Mouse (Mus musculus): ENCODE results near the gene Spata2.
A peak's percentile ranks its signal among the peaks of the same experiment; 100 is the strongest.

The Spata2 gene

DNA sequence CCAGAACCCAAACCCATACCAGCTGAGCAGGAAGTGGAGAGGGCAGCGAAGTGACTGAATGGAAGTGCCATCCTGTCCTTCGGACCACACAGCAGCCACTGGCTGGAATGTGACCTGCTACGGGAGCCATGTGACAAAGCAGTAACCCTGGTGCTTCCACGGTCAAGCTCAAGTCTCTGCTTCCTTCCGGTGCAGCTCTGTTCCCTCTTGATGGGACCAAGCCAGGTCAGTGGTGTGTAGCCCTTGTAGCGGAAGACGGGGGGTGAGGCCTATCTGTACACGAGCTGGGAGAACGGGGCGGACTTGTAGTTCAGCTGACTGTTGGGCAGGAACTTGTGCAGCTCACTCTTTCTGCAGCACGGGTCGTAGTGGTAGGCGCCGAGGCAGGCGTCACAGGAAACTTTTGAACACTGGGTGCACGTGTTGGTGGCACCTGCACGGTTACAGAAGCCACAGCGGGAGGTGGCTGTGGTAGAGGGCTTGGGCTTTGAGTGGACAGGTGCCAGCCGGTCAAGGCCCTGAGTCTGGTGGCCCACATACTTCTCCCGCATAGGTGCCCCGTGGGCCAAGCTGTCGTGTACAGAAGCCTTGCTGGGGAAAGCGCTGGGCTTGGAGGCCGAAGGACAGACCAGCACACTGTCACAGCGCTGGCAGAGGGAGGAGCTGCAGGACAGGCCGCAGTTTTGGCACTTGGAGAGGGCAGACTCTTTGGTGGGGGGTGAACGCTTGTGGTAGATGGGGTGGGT lies 9.4 kb downstream of the Spata2 start:
- DNase-seq (ENCODE audit: low spot score in 2 of 2), result peak; percentile 27 to 42

DNA sequence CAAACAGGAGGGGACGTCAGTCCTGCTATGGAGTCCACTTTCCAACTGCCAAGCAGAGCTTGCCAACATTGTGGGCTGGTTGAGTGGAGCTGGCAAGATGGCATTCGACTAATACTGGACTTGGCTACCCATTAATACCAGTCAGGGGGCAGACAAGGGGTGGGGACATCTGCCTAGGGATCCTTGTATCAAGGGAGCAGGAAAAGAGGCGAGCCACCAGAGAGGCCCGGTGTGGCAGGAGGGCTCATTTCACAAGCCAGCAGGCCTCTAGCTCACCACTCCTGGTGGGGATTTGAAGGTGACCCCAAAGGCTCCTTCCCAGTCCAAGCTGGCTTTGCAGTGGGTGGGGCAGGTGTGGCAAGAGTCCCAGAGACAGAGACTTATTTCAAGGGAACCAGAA lies 10.0 kb downstream of the Spata2 start:
- no peak for DNase-seq (ENCODE audit: low spot score in 2 of 2)

DNA sequence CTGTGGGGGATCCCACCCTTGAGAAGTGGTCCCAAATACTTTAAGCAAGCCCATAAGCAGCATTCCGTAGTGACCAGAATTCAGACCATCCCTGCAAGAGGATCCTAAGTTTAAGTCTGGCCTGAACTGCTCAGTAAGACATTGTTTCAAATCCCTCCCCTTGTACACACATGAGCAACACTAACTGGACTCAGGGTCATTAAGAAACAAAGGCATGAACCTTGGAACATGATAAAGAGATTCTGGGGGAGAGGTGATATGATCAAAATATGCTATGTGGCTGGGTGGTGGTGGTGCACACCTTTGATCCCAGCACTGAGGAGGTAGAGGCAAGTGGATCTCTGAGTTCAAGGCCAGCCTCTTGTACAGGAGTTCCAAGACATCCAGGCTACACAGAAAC lies 13.2 kb downstream of the Spata2 start:
- DNase-seq (ENCODE audit: low spot score in 2 of 2), result no peak

DNA sequence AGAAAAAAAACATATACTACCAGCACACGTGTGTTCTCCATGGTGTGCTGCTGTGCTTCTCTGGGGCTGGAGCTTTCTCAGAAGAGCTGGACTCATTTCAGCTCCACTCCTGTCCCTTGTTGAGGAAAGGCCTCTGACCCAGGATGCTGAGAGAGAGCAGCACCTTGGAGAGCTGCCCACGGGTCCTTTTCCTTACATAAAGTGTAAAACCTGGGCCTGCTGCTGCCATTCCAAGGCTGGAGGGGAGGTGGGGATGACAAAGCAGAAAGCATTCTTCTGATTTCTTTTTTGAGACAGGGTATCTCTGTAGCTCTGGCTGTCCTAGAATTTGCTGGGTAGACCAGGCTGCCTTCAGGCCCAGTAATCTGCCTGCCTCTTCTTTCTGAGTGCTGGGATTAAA lies 14.6 kb downstream of the Spata2 start:
- DNase-seq (ENCODE audit: low spot score in 2 of 2), result no peak

DNA sequence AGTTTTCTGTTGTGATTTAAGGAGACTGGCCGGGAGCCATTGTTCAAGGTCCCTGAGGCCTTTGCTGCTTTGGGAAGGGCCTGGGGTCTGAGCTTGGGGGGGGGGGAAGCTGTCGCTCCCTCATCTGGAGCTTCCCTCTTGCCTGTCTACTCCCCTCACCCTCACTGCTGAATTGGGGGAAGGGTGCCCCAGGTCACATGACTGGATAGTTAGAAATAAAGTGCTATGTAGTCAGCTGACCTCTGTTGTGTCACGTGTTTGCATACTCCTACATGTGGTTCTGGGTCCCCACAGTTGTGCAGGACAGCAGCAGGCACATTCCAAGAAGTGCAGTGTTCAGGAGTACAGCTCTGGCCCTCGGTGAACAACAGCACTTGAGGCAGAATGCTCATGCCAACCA lies 15.9 kb downstream of the Spata2 start:
- no peak for DNase-seq (ENCODE audit: low spot score in 2 of 2)

DNA sequence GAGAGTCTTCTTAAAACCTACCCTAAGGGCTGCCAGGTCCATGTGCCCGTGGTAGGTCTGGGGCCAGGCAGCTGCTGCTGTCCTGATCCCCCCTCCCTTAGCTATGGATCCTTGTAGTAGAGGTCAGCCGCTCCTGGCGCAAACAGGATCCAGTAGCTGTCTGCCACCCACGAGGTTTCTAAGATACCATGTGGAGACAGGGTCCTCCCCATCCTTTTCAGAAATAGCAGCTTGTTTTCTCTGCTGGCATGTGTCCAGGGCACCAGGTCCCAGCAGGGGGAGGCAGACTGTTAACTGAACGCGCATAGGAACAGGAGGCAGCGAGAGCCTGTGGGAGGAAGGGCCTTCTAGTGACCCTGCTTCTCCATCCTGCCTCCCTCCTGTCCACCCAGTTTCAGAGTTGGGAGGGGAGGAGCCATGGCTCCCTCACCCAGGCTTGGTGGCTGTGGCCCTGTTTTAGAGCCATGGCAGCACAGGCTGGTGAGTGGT lies 16.4 kb downstream of the Spata2 start:
- peak in 1 of 2 experiments; percentile 12 for DNase-seq (ENCODE audit: low spot score in 2 of 2)

DNA sequence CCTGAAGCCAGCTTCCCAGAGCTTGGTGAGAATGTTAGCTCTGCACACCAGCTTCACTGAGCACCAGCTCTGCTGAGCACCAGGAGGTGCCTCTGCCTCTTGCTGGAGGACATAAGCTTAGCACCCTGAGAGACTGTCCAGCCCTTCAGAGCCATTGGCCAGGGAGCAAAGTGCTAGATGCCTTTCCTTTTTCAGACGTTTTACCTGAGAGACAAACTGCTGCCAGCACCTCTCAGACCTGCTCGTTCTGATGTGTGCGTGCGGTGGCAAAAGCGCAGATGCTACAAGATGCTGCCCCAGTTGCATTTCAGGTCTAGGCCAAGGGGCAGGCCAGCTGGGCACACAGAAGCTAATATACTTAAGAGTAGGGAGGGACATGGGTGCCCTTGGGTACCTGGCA lies 17.1 kb downstream of the Spata2 start:
- DNase-seq (ENCODE audit: low spot score in 2 of 2), result no peak

DNA sequence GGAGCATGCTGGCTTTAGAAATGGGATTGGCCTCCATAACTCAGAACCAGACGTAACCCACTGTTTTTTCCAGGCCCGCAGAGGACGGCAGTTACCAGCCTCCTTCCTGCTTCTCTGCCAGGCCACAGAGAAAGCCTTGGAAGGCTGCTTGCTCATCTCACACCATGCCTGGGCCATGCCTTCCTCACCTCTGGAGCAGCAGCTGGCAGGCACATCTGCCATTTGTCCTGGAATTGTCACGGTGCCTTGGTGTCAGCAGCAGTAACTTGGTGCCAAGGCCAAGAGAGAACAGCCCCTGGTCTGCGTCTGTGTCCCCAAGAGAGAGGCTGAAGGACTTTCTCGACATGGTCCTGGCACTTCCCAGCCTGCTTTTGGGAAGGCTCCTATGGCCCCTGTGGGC lies 18.5 kb downstream of the Spata2 start:
- no peak for DNase-seq (ENCODE audit: low spot score in 2 of 2)

DNA sequence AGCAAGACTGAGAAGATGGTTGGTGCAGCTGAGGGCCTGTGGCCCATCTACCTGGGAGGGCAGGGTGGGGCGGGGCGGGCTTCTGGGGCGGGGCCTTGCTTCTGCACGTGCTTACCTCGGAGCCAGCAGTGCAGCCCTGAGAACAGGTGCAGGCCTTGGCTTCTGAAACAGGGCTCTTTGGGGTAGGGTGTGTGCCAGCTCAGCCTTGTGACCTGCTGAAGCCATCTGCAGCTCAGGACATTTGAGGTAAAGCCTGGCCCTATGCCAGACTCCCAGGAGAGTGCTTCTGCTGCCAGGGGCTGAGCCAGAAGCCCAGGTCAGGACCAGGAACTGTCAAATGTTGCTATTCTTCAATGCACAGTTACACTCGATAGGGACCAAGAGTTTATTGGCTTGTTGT lies 21.1 kb downstream of the Spata2 start:
- DNase-seq (ENCODE audit: low spot score in 2 of 2), result no peak

DNA sequence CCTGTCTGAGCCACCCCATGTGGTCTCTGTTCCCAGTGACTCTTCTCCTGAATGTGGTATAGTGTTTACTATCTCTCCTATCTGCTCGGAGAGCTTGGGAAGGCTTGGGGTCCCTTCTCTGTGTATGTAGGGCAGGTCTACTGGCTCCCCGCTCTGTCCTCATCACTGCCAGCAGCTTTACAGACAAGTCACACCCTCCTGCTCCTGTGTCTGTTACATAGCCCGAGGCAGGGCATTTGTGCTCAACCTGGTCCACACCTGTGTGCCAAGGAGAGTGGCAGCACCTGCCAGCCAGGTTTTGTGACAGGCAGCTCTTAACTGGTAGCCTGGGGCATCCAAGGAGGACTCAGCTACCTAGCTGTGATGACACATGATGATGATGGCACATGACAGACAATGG lies 22.1 kb downstream of the Spata2 start:
- no peak for DNase-seq (ENCODE audit: low spot score in 2 of 2)

DNA sequence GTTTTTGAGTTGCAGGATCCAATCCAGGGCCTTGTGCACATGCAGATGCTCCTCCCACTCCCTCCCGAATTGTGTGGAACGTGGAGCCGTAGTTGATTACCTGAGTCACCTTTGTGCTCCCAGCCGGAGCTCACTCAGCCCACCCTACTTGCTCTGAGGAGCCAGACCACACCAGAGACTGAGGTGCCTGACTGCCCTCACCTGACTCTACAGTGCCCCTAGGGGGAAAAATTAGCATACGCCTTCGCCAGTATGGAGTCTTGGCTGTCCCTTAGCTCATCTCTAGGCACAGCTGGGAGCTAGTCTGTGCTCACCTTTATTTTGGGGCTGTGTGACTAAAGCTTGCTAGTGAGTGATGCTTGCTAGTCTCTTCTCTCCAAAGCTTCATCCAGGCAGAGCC lies 24.2 kb downstream of the Spata2 start:
- no peak for DNase-seq (ENCODE audit: low spot score in 2 of 2)

DNA sequence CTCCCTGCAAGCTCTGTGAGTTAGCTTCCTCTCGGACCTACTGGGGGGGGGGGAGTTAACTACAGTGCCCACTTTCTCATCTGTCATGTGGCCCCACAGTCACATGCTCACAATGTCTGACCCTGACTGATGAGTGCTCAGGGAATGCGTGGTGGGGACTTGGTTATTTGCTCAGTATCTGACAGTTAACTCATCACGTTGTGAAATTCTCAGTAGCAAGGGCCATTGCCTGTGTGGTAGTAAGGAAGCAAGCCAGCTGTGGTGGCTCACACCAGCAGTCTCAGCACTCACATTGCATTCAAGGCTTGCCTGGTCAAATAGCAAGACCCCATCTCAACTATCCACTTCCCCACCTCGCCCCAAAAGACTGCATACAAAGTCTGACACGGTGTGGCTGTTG lies 25.5 kb downstream of the Spata2 start:
- DNase-seq (ENCODE audit: low spot score in 2 of 2), result no peak

DNA sequence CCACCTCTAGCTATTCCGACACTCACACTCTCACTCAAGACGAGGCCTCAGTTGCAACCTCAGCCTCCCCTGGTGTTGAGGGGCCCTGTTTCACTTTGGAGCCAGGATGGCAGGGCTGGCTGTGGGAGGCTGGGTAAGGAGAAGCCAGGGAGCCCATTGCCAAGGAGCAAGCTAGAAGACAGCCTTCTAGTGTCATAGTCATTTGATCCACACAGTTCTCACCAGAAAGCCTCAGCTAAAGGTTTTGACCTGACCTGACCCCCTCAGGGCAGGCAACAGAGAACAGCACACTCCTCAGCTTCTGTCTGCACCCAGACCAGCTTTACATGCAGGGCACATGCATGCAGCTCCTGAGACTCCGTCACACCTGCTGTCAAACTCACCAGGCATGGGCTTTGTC lies 26.7 kb downstream of the Spata2 start:
- no peak for DNase-seq (ENCODE audit: low spot score in 2 of 2)

DNA sequence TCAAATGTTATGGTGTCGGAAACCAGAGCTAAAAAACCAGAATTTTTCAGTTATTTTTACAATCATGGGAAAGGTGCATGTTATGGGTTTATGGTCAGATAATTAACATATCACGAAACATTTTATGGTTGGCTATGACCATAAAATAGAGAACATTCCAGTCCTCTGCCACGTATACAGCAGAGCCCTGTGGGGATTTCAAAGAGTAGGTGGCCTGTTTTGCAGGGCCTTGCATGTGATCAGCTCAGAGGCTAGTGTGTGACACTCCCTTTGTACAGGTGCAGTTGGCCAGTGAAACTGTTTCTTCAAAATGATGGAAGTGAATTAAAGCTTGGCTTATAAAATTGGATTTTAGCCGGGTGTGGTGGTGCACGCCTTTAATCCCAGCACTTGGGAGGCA lies 28.9 kb downstream of the Spata2 start:
- DNase-seq (ENCODE audit: low spot score in 2 of 2), result no peak

DNA sequence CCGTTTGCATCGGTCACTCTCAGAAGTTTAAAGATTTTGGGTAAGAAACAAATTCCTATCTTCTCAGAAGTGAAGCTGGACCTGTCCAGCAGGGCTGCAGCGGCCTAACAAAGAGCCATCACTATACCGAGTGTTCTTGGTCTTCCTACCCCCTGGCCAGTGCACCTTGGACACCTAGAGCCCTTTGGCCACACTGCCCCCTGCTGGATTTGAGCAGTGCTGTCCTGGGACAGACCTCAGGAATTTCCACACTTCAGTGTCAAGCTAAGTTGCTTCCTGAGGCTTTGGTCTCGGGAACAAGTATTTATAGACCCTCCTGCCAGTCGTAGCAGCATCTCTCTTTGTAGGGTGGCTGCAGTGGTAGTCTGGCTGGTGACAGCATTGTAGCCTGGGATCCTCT lies 29.7 kb downstream of the Spata2 start:
- peak; percentile 37 to 48 for DNase-seq (ENCODE audit: low spot score in 2 of 2)

DNA sequence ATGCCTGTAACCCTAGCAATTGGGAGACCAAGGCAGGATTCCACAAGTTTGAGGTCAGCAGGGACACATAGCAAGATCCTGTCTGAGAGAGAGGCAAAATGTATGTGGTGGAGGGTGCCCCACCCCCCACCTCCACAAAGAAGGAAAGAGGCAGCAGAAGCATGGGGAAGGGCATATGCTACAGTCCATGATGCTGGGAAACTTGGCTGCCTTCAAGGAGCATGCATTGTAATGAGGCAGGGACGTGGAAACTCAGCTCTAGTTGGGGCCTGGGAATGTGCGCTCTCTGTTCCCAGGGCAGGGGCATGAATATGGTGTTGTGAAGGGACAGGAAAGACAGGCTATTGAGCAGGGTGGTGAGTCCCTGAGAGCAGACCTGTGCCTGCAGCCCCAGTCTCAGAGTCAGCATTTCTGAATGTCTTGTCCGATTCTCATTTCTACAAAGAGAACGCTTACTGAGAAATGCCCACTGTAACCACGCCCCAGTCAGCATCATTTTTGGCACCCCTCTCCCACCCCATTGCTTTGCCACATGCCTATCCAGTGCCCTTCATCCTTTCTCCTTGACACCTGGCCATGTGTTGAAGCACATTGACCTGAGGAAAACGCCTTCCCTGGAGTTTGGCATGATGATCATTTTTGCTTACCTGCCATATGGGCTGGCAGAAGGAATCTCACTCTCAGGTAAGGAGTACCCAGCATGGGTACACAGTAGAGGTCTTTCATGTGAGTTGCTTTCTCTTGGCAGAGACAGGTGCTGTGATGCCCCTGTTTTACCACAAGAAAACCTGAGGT lies 33.4 kb downstream of the Spata2 start:
- no peak for DNase-seq (ENCODE audit: low spot score in 2 of 2)

DNA sequence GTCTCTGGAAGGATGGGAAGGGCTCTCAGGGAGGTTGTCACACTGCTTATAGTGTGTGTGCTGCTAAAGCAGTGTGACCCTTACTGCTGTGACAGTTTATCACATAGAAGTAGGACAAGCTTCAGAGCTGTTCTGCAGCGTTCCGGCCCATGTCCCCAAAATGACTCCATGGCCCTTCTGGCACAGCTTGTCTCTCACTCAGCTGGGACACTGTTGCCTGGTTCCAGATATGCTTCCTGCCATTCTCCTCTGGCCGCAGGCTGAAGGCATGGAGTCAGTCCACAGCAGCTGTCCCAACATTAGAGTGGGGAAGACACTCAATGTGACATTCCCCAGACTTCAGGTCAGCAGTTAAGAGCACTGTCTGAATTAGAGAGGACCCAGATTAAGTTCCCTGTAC lies 34.1 kb downstream of the Spata2 start:
- no peak for DNase-seq (ENCODE audit: low spot score in 2 of 2)

DNA sequence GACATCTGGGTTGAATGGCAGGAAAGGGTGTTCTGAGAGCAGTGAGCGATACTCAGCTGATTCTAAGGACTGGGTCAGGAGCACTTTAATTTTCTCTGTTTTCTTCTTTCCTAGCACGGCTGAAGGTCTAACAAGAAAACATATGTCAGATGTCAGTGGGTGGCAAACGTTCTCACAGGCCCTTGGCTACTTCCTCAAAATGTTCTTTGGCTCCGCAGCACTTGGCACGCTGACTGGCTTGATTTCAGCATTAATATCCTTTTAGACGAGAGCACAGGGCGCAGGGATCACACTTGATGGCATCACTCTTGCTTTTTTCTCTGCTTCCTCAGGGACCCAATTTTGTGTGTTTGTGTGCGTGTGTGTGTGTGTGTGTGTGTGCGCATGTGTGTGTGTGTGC lies 35.5 kb downstream of the Spata2 start:
- no peak for DNase-seq (ENCODE audit: low spot score in 2 of 2)

DNA sequence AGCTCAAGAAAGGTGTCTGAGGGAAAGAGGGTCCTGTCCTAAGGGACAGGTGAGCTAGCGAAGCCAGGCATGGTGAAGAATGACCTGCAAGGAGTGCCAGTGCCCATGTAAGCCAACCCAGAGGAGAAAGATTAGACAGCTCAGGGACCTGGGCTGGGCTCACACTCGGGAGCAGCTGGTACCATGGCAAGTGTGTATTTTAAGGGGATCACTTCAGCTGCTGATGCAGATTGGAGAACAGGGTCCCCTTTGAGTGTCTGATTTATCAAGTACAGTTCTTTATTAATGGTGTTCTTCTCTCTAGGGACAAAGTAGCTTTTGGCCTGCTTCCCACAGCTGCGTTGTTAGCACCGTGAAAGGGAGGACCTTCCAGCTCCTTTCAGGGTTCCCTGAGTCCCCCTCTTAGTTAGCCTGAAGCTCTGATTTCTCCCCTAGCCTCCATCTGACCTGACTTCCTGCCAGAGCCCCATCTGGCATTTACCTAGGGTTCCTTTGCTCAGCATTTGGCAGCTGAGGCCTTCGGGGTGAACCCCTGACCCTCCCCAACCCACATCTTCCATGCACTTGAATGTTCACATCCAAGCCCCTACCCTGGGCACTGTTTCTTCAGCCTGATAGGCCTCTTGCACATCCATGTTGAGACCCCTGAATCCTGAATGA lies 36.2 kb downstream of the Spata2 start:
- no peak for DNase-seq (ENCODE audit: low spot score in 2 of 2)

DNA sequence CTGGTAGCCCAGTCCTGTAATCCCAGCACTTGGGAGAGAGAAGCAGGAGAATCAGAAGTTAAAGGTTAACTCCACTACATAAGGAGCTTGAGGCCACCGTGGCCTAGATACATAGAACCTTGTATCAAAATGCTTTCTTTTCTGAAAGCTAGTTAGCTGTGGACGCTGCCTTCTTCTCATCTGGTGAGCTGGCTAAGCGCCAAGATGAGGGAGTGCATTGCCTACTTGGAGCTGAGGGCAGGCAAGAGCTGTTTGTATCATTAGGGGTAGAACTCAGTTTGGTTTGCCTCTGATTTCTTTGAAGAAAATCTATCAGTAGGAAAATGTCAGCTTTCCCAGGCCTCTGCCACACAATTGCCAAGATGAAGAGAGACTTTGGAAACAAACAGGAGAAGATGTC lies 38.9 kb downstream of the Spata2 start:
- no peak for DNase-seq (ENCODE audit: low spot score in 2 of 2)

DNA sequence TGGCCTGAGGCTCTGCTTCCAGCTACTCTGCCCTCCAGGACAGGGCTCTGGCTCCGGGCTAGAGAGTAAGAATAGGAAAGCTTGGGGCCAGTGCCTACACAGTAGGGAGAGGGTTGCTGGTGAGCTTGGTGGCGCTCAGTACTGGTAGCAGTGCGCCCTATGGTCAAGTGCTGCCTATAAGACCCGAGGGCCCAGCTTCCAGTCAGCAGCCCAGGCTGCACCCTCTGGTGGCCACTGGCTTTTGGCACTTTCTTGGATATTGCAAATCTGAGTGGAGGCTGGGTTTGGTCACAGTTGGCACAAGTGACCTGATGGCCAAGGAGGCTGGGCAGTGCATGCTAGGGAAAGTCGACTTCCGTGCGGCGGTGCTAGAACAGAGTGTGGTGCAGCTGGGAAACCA lies 42.0 kb downstream of the Spata2 start:
- no peak for DNase-seq (ENCODE audit: low spot score in 2 of 2)

DNA sequence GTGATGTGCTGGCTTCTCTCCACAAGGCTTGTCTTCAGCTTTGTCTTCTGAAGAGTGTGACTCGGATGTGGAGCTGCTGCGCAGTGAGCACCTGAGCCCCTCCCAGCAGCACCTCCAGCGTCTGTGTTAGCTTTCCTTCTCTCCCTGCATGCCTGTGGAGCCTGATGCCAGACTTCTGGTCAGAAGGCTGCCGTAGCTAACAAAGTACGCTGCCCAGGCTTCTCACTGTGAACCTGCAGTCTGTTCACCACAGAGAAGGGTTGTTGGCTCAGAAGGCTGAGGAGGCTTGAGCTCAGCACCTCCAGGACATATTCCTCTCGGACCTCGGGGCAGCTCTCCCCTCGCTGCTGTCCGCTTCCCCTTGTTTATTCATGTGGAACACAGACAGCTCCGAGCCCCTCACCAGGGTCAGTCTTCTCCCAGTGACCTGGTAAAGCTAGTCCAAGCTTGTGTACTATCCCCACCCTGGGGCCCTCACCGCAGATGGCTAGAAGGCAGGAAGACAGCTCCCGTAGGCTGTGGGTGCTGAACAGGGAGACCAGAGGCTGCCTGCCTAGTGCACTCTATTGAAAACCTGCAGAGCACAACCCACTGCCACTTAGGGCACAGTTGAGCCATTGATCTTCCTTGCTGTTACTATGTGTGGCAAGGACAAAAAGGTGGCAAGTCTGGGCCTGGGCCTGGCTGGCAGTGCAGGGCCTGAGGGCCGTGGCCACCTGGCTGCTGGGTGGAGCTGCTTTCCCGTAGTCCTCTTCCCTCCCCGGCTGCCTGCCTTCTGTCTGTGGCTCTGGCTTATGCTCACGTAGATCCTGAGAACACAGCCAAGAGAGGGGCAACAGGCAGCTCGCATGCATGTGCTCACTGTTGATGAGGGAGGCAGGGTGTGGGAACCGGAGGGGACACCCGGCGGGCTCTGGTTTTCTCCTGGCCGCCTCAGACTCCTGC lies 43.1 kb downstream of the Spata2 start:
- no peak for DNase-seq (ENCODE audit: low spot score in 2 of 2)
